Mouse (Mus musculus) G1E-ER4 (cell line): ENCODE results near the gene Disp2. TPM values are rescaled to one million over a fixed set of nuclear protein-coding genes. Genes with fewer than 3 reads are reported as not detected.

Experiments
- GATA1 ChIP-seq: IDR thresholded peaks from one replicate; pipeline ENCODE4 v1.8.0; 2012; ENCODE audit warnings: low read length, inconsistent platforms
- polyA plus RNA-seq: library from polyadenylated mRNA; stranded (reverse); fragments of >175 nt; gene quantifications from 2 replicates; pipeline ENCODE4 v1.2.3, GENCODE M21; 2012

The Disp2 gene
- polyA plus RNA-seq: 0.02 and 0.03 TPM in 2 replicates

GRCm38 (mm10) chr2:118779504-118780480 is at the start of gene Disp2:
TSS of gene Disp2 (plus strand) at chr2:118779719.
- TF ChIP-seq GATA1: no peak

GRCm38 (mm10) chr2:118729816-118730621 is 49.5 kb upstream of the Disp2 start:
- TF ChIP-seq GATA1: no peak

- no peak for TF ChIP-seq GATA1
Measured at GRCm38 (mm10) chr2:118730622-118730915, 49.0 kb upstream of the Disp2 start.

DNA sequence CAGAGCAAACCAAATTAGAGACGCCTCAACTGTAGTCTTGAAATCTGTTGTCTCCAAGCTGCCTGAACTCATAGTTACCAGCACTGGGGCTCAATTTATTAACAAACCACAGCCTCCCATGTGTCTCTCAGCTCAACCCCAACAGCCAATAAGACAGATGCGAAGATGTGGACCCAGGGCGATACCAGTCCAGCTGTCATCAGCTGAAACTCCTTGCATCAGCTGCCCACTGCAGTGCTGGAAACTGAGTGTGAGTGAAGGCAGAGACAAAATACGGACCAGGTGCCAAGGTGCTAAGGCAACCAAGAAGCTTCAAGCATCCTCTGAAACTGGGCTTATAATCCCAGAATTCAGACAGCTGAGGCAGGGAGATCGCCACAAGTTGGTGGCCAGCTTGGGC is 47.5 kb upstream of the Disp2 start:
- no peak for TF ChIP-seq GATA1

GRCm38 (mm10) chr2:118733341-118733740 is 46.2 kb upstream of the Disp2 start:
- no peak for TF ChIP-seq GATA1

DNA sequence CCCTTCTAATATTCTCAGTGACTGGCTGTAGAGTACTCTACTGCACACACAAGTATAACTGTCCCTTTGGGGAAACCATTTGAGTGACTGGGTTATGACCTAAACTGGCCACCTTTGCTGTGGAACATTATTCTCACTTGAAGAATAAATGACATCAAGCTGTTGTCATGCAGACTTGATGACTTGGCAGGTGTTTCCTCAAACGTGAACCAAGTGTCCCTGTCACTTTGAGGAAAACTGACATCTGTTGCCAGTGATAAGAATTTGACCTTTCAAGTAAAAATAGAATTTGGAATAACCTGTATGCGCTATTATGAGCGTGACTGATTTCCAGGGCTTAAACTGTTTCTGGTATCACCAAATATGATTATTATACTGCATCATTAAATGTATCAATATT is 39.2 kb upstream of the Disp2 start:
- no peak for TF ChIP-seq GATA1

DNA sequence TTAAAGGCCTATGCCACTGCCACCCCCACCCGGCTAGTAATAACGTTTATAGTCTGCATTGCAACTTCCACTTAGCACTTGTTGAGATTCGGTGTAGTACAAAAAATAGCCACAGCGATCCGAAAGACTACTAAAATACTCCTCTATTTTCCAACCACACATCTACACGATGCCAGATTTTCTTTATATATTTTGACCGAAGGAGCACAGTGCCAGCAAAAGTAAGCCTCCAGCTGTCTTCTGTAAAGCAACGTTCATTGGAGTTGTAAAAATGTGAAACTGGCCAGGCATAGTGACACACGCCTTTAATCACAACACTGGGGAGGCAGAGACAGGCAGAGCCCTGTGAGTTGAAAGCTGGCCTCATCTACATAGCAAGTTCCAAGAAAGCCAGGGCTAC is 38.3 kb upstream of the Disp2 start:
- no peak for TF ChIP-seq GATA1

DNA sequence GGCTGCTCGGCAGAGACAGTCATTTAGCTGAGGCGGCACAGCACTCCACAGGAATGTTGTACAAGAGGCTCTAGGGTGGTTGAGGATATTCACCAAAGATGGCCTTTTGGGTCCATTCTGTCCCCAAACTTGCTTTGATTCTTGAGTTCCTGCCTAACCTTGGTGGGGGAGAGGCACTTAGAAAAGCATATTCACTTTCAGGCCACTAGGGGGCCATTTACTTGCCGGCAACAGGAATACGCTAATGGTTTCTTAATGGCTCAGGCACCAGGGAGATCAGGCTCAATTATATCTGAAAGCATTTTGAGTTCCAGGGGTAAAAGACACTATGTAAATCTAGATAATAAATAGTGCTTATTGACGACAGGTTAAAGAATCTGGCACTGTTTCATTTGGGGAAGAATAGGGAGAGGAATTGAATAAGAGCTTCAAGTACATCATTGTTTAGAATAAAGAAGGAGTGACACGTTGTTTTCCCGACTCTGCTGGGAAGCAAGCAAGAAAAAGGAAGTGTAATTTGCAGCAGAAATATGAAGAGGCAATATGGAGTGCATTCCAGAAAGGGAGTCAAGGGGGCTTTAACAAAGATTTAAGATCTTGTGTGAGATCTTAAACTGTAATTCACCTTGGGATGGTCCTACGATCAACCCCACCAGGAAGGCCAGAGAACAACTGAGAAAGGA is 36.1 kb upstream of the Disp2 start:
- TF ChIP-seq GATA1: no peak

- no peak for TF ChIP-seq GATA1
Measured at GRCm38 (mm10) chr2:118744621-118745020, 34.9 kb upstream of the Disp2 start.

DNA sequence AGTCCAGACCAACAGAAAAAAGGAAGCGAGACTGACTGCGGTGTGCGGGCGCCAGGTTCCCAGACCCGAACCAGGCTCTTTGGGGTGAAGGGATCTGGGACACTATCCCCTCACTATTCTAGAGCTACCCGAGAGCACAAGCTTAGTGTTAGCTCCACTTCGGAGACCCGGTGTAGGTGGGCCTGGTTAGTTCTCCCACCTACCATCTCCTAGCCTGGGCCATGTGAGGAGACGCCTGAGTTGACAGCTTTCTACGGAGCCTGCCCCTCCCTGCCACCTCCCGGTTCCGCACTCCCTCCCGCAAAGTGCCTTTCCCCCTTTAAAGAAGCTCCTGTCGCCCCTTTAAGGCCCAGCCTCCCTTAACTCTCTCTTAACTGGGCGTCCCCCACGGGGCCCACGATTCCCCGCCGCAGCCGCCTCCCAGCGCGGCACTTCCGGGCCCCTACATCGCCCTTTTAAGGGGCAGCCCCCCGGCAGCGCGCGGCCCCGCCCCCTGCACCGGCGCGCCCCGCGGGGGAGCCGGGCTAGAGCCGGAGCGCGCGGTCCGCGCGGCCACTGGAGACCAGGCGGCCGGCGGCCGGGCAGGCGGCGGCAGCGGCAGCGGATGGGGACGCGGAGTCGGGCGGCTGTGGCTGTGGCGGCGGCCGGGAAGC is 34.2 kb upstream of the Disp2 start, which contains the start of gene Inafm2:
Gene Inafm2, plus strand, starts transcription at position 527 of the 653 bp plus-strand sequence.
- no peak for TF ChIP-seq GATA1

- no peak for TF ChIP-seq GATA1
Measured at GRCm38 (mm10) chr2:118745915-118746901, 33.3 kb upstream of the Disp2 start.

DNA sequence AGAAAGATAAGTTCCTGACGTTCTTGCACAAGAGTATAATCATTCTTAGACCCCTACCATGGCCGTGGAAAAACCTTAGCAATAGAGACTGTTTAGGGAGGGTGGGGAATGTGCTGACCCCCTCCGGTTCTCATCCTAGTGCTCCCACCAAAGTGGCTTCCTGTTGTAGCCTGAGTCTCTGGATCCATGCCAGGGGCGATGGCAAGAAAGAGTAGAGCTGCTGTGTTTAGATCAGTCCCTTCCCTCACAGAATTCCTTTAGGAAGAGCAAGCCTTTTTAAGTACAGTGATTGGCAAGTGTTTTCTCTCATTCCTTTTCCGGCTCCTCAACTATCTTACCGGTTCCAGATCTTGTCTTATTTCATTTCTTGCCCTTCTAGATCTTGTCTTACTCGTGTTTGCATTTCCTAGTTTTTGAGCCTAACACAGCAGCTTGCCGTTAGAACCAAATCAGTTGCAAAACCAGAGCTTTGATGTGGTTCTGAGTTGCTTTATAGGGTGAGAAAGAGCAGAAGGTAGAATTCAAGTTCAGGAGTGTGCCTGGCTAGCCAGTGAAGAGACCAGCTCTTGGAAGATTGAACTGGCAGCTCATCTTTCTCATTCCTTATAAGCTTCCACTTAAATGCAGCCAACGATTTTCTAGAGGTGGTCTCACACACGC is 32.1 kb upstream of the Disp2 start:
- TF ChIP-seq GATA1: no peak

GRCm38 (mm10) chr2:118749341-118749884 is 30.1 kb upstream of the Disp2 start:
- no peak for TF ChIP-seq GATA1
